Mouse (Mus musculus): ENCODE measurements around the gene Sestd1.

DNA sequence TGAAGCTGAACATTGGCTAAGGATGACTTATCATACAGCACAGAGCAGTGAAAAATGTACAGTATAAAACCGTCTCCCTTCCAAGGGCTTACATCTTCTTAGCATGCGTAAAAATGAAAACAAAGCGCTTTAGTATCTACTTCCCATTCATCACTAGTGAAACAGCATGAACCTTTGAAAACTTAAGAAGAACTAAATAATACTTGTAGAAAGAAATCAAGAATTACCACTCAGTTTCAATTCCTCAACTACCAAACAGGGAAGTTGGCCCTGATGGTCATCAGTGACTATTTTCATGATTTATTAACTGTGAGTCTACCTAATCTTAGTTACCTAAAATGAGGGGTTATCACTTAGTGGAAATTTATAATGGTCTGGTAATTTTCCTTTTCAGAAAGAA lies 41.8 kb downstream of the Sestd1 start:
- TF ChIP-seq POLR2A (IDR thresholded peaks at IDR 0.05; ENCODE audit: borderline replicate concordance, insufficient read depth, low read length) = no peak
- TF ChIP-seq CTCF (IDR thresholded peaks at IDR 0.05; ENCODE audit: borderline replicate concordance, insufficient read depth, low read depth, low read length) = no peak
